Mouse (Mus musculus): Measurements from ENCODE around the gene Fam180a.

GRCm38 (mm10) chr6:35338640-35339039 is 12.7 kb upstream of the Fam180a start:
- no peak for TF ChIP-seq EP300 (IDR thresholded peaks at IDR 0.05)
- TF ChIP-seq CTCF (IDR thresholded peaks at IDR 0.05): no peak
